Mouse (Mus musculus) liver, embryonic 13.5 days (tissue): ENCODE results near the gene Plekhh2. TPM values are rescaled to one million over a fixed set of nuclear protein-coding genes. Genes with fewer than 3 reads are reported as not detected.

Source experiments
- ATAC-seq: fragments of 200-750 bp; cut with Nextera tagmentation; 2 replicates; pipeline ENCODE4 v1.8.0; 2017; ENCODE audit warnings: low read depth, mild to moderate bottlenecking, moderate number of reproducible peaks, moderate library complexity
- DNase-seq: peaks from one replicate; pipeline ENCODE4 v3.0.0; 2022
- H3K27ac ChIP-seq: fragments of 300-500 bp; sonication (generic); 2 replicates; pipeline ENCODE4 v1.5.1; 2015; ENCODE audit warnings: moderate library complexity, mild to moderate bottlenecking, inconsistent platforms
- H3K27me3 ChIP-seq: fragments of 300-500 bp; sonication (generic); 2 replicates; pipeline ENCODE4 v1.6.1; 2015; ENCODE audit warnings: mild to moderate bottlenecking, inconsistent platforms
- H3K36me3 ChIP-seq: fragments of 300-500 bp; sonication (generic); 2 replicates; pipeline ENCODE4 v1.6.1; 2015; ENCODE audit warnings: mild to moderate bottlenecking, inconsistent platforms
- H3K4me1 ChIP-seq: fragments of 300-500 bp; sonication (generic); replicated peaks from 2 replicates; pipeline ENCODE4 v1.6.1; 2015; ENCODE audit warnings: inconsistent platforms
- H3K4me2 ChIP-seq: fragments of 300-500 bp; sonication (generic); 2 replicates; pipeline ENCODE4 v1.6.1; 2015; ENCODE audit warnings: inconsistent platforms, mild to moderate bottlenecking, moderate library complexity
- H3K4me3 ChIP-seq: fragments of 300-500 bp; sonication (generic); replicated peaks from 2 replicates; pipeline ENCODE4 v1.5.1; 2015; ENCODE audit warnings: mild to moderate bottlenecking, inconsistent platforms
- H3K9ac ChIP-seq: fragments of 300-500 bp; sonication (generic); 2 replicates; pipeline ENCODE4 v1.6.1; 2015; ENCODE audit warnings: mild to moderate bottlenecking, inconsistent platforms
- H3K9me3 ChIP-seq: fragments of 300-500 bp; sonication (generic); replicated peaks from 2 replicates; pipeline ENCODE4 v1.6.1; 2016; ENCODE audit warnings: inconsistent platforms
- whole genome bisulfite sequencing: fragments of 180-500 bp; shearing (Covaris S2); methylation state at CpG from one replicate; pipeline ENCODE4 v1.1.7; 2015; ENCODE audit not compliant: insufficient replicate concordance; 5-methylcytosine and 5-hydroxymethylcytosine counted together
- polyA plus RNA-seq: library from polyadenylated mRNA; unstranded; fragments of >200 nt; fragmentation: Nextera tagmentation; extraction: Ambion mirVana; gene quantifications from 2 replicates; pipeline ENCODE4 v1.2.1, GENCODE M21; 2015

Plekhh2 gene
- polyA plus RNA-seq, 1 experiment from 2014 or later, result 0.39 TPM

DNA sequence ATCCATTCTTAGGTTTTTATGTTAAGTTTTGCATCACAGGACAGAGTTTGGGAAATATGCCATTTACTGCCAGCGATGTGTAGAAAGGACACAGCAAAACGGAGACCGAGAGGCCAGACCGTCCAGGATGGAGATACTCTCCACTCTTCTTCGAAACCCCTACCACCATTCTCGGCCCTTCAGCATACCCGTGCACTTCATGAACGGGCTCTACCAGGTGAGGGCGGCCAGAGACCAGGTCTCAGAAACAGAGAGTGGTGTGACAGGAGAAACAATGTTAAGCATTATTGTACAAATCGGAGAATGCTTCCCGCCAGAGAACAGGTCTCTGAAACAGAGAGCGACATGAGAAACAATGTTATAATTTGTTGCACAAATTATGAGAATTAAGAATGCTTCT lies 86.2 kb downstream of the Plekhh2 start:
- Histone ChIP-seq H3K4me1 (no peaks in the 10 kb centered on the region), H3K4me3 (no peak overlapping the region), H3K27me3 (no peaks in the 10 kb centered on the region), H3K9ac (no peak overlapping the region), H3K4me2 (no peak overlapping the region), H3K9me3 (no peaks in the 10 kb centered on the region), H3K27ac (no peak overlapping the region), H3K36me3 (no peaks in the 10 kb centered on the region)
- 78% methylated on average over 12 of the region's 12 CpGs for WGBS
- ATAC-seq (no peak), DNase-seq (no peak)

DNA sequence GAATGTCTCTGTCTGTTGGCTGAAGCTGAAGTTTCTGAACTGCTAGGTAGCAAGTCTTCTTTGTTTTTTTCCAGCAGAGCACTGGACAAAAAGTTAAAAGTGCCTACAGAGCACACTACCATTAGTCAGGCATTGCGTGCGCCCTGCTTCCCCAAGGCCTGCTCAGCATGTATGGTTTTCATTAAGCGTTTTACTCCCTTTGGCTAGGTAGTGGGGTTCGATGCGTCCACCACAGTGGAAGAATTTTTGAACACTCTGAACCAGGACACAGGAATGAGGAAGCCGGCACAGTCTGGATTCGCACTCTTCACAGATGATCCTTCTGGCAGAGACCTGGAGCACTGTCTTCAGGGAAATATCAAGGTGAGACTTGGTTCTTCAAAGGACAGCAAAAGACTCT lies 87.2 kb downstream of the Plekhh2 start:
- H3K27ac ChIP-seq, result no peak overlapping the region
- ATAC-seq, result no peak
- WGBS, result 79% methylated on average over 7 of the region's 7 CpGs
- H3K4me3 ChIP-seq, result no peak overlapping the region
- no peak overlapping the region for H3K4me2 ChIP-seq
- no peak for DNase-seq
- no peaks in the 10 kb centered on the region for H3K27me3 ChIP-seq
- no peaks in the 10 kb centered on the region for H3K9me3 ChIP-seq
- no peaks in the 10 kb centered on the region for H3K36me3 ChIP-seq
- no peaks in the 10 kb centered on the region for H3K4me1 ChIP-seq
- no peak overlapping the region for H3K9ac ChIP-seq

DNA sequence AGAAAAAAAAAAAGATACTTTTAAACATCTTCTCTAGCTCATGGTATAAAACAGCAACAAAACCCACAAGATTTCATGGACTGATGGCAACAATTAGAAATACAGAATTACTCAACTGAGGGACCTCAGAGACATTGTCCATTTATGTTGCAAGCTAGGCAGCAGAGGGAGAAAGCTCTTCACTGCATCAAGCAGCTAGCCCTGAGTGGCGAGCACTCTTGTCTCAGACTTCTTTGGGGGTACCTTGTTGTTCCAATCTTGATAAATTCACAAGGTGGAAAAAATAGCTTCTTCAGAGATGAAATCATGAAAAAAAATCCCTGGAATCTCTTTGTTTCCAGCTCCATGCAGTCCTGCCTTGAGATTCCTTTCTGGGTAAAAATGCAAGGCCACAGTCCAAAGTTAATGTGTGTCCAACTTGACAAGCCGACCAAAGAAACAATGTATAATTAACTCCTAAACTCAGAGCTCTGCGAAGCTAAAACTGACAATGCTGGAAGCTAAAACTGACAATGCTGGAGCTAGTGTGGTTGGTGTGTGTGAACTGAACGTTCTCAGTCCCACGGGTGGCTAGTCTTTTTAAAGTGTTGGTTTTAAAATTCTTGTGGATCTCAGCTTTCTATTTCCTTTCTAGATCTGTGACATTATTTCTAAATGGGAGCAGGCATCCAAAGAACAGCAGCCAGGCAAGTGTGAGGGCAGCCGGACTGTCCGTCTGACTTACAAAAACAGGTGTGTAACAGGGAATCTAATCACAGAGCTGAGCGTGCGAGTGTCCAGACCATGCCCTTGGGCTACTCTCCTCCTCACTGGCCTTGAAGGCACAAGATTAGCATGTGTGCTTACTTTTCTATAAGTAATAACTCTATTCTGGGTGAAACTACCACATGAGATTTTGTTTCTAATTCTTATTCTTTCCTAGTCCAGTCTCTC lies 88.6 kb downstream of the Plekhh2 start:
- no peaks in the 10 kb centered on the region for H3K9me3 ChIP-seq
- no peaks in the 10 kb centered on the region for H3K4me1 ChIP-seq
- DNase-seq, result no peak
- no peak for ATAC-seq
- H3K4me2 ChIP-seq, result no peak overlapping the region
- no peak overlapping the region for H3K4me3 ChIP-seq
- no peak overlapping the region for H3K9ac ChIP-seq
- no peaks in the 10 kb centered on the region for H3K27me3 ChIP-seq
- no peak overlapping the region for H3K27ac ChIP-seq
- H3K36me3 ChIP-seq, result no peaks in the 10 kb centered on the region
- WGBS, result 65% methylated on average over 9 of the region's 9 CpGs

DNA sequence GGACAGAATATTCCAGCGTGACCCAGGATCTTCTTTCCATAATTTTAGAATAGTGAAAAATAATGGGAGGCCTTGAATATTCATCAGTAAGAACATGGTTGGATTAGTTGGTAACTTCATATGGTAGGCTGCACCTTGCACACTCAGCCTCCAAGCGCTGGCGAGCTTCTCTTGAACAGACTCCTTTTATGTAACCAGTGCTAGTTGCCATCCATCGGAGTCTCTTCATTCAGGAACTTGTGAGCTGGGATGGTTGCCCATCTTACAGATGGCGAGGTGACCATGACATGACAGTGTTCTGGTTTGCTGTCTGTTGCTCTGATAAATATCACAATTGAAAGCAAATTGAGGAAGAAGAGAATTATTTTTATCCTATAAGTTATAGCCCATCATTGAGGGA lies 90.1 kb downstream of the Plekhh2 start:
- WGBS, result 73% methylated on average over 5 of the region's 5 CpGs

DNA sequence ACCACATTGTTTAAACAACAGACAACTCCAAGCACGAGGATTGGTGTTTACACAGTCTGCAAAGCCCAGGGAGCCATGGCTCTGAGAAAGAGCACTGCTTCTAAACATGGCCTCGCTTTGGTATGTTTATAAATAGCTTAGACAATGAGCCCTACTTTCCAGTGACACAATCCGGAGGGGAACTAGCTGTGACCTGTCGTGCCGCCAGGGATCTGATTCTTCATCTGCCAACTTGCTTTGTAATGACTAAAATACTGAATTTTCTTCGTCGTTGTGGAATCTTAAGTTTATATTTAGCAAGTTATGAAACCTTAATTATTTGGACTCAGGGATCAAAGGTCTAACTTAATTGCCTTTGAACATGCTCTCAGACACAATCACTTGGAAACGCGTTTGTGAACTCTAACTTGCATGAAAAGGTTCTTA lies 91.5 kb downstream of the Plekhh2 start:
- WGBS, result 60% methylated on average over 9 of the region's 9 CpGs
- H3K36me3 ChIP-seq, result no peaks in the 10 kb centered on the region
- H3K27ac ChIP-seq, result no peak overlapping the region
- ATAC-seq (no peak), DNase-seq (no peak)
- H3K4me1 ChIP-seq, result no peaks in the 10 kb centered on the region
- no peak overlapping the region for H3K4me2 ChIP-seq
- H3K4me3 ChIP-seq, result no peak overlapping the region
- no peaks in the 10 kb centered on the region for H3K9me3 ChIP-seq
- no peaks in the 10 kb centered on the region for H3K27me3 ChIP-seq
- H3K9ac ChIP-seq, result no peak overlapping the region

More for the DNA sequence above, 90.1 kb downstream of the Plekhh2 start:
- ATAC-seq (no peak), DNase-seq (no peak)
- Histone ChIP-seq H3K9me3 (no peaks in the 10 kb centered on the region), H3K27ac (no peak overlapping the region), H3K9ac (no peak overlapping the region), H3K27me3 (no peaks in the 10 kb centered on the region), H3K36me3 (no peaks in the 10 kb centered on the region), H3K4me2 (no peak overlapping the region), H3K4me3 (no peak overlapping the region), H3K4me1 (no peaks in the 10 kb centered on the region)

DNA sequence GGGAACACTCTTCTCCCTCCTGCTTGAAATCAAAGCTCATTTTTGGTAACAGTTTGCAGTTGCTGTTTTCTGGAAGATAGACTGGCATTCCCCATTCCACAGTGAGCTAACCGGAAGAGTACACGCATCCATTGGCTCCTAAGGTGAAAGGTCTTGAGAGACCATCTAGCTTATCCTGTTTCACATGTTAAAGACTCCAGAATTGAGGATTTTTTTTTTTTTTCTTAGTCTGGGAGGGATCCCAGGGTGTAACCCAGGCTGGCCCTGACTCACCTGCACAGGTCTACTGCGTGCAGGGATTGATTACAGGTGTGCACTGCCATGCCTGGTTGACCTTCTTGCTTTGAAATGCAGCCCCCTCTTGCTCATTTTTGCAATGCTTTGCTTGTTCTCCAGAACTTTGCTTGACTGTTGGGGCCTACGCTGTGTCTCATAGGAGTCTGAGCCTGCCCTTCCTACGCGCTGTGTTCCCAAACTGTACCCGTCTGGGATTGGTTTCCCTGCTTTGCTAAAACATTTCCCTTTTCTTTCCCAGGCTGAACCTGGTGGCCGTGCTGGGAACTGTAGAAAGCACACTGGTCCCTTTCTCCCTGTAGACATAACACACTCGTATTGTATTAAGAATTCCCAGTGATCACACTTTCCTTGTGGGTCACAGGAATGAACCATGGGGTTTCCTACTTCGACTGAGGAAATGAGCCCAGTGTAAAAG lies 92.2 kb downstream of the Plekhh2 start:
- Histone ChIP-seq H3K4me3 (no peak overlapping the region), H3K9me3 (no peaks in the 10 kb centered on the region), H3K27me3 (no peaks in the 10 kb centered on the region), H3K4me1 (no peaks in the 10 kb centered on the region), H3K27ac (no peak overlapping the region), H3K36me3 (no peaks in the 10 kb centered on the region), H3K9ac (no peak overlapping the region), H3K4me2 (no peak overlapping the region)
- WGBS, result 70% methylated on average over 10 of the region's 10 CpGs
- ATAC-seq (no peak), DNase-seq (no peak)

DNA sequence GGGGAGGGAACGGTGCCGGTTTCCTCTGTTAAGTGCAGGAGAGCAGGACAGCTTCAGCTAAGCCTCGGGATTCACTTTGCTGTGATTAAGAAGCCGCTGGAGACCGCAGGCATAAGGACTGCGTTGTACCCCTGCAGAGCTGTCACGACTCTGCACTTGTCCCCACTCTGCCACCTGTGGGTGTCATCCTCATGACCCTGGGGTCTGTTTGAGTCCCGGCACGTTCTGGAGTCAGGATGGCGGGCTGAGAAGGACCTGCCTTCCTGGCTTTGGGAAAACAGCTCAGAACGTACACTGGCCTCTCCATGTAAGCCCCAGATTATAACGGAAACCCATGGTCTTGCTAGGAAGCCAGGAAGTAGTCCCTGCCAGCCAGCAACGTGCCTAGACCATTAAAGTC lies 95.3 kb downstream of the Plekhh2 start:
- no peaks in the 10 kb centered on the region for H3K9me3 ChIP-seq
- DNase-seq (no peak), ATAC-seq (no peak)
- no peaks in the 10 kb centered on the region for H3K27me3 ChIP-seq
- no peaks in the 10 kb centered on the region for H3K4me1 ChIP-seq
- WGBS, result 41% methylated on average over 13 of the region's 13 CpGs
- no peaks in the 10 kb centered on the region for H3K36me3 ChIP-seq
- H3K27ac ChIP-seq, result no peak overlapping the region
- H3K4me3 ChIP-seq, result no peak overlapping the region
- H3K9ac ChIP-seq, result no peak overlapping the region
- no peak overlapping the region for H3K4me2 ChIP-seq

DNA sequence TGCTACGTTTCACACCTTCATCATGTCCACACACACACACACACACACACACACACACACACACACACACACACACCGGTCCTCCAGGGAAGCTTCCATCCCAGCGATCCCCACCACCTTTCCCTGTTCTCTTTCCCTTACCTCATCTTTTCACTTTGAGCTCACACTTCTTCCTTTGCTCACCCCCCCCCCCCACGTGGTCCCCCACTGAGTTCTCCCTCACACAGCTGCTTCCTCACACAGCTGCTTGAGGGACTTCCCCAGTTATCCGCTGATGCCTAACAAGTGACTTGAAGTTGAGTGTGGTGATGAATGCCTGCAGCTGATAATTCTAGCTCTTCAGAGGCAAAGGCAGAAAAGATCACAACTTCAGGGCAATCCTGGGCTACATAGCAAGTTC lies 95.9 kb downstream of the Plekhh2 start:
- Histone ChIP-seq H3K4me3 (no peak overlapping the region), H3K27me3 (no peaks in the 10 kb centered on the region), H3K4me1 (no peaks in the 10 kb centered on the region), H3K9ac (no peak overlapping the region), H3K9me3 (no peaks in the 10 kb centered on the region), H3K36me3 (no peaks in the 10 kb centered on the region), H3K27ac (no peak overlapping the region), H3K4me2 (no peak overlapping the region)
- DNase-seq (no peak), ATAC-seq (no peak)
- 45% methylated on average over 5 of the region's 5 CpGs for WGBS

DNA sequence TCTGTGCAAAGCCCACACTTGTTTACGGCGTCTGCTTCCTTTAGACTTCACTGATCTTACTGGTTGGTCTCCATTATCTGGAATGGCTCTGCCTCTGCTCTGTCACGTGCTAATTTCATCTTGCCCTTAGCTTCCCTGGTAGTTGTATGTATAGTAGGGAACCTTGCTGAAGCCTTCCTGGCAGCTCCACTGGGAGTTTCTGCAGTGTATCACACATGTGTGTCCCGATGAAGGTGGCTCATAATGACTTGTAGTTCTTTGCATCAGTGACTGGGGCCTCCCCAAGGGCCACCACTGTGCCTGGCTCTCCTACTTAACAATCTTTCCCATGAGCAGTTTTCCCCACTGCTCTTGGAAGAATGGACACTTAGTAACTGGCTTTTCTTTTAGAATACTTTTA lies 96.9 kb downstream of the Plekhh2 start:
- WGBS, result 60% methylated on average over 4 of the region's 4 CpGs
- ATAC-seq, result no peak
- Histone ChIP-seq H3K27me3 (no peaks in the 10 kb centered on the region), H3K4me3 (no peak overlapping the region), H3K9me3 (peaks cover 4% of the 10 kb centered on the region), H3K4me1 (no peaks in the 10 kb centered on the region), H3K4me2 (no peak overlapping the region), H3K27ac (no peak overlapping the region), H3K36me3 (peaks cover 3% of the 10 kb centered on the region; the same call in 1 of the 2 replicates), H3K9ac (no peak overlapping the region)
- no peak for DNase-seq

DNA sequence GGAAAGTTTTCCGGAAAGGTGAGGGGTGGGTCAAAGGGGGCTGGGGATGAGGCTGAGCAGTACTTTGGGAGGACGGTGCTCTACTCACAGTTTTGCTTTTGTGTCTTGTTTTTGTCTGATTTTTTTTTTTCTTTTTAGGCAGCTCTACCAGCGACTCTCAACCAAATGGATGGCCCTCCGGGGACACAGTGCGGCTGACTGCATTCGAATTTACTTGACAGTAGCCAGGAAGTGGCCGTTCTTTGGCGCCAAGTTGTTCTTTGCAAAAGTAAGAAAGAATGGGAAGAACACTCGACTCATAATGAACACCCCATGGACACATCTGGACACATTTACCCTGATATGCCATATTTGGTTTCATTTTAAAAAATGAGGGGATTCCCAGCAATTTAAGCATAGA lies 99.8 kb downstream of the Plekhh2 start:
- Histone ChIP-seq H3K9me3 (peaks cover 10% of the 10 kb centered on the region), H3K27me3 (no peaks in the 10 kb centered on the region), H3K4me3 (no peak overlapping the region), H3K4me2 (no peak overlapping the region), H3K27ac (no peak overlapping the region), H3K4me1 (no peaks in the 10 kb centered on the region), H3K36me3 (peaks cover 3% of the 10 kb centered on the region; the same call in 1 of the 2 replicates), H3K9ac (no peak overlapping the region)
- 72% methylated on average over 9 of the region's 9 CpGs for WGBS
- ATAC-seq (no peak), DNase-seq (no peak)

DNA sequence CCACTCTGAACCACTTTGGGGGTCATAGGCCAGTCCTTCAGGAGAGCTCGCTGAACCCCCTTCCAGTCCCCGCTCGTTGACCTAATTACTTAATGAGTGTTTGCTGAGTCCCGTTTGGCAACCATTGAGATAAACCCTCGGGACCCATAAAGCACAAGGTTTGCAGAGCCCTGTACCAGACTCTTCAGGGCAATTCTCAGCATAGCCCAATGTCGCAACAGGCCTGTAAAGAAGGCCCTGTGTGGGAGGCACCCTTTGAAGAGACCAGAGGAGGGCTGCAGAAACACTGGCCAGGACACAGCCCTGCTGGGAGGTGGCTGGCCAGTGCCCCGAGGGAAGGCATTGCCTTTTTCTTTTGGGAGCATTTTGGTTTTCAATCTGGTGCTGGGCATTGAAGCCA lies 100.3 kb downstream of the Plekhh2 start:
- Histone ChIP-seq H3K4me1 (no peaks in the 10 kb centered on the region), H3K27me3 (no peaks in the 10 kb centered on the region), H3K4me3 (no peak overlapping the region), H3K9me3 (peaks cover 10% of the 10 kb centered on the region), H3K4me2 (no peak overlapping the region), H3K9ac (no peak overlapping the region), H3K27ac (no peak overlapping the region), H3K36me3 (peaks cover 3% of the 10 kb centered on the region; the same call in 1 of the 2 replicates)
- ATAC-seq (no peak), DNase-seq (no peak)
- whole genome bisulfite sequencing, result 51% methylated on average over 7 of the region's 7 CpGs
